Mouse (Mus musculus) heart, postnatal 10 days (tissue): ENCODE results near the gene Atxn3. TPM values are rescaled to one million over a fixed set of nuclear protein-coding genes. Genes with fewer than 3 reads are reported as not detected.
"Not testable (repeated sequence)": the region's sequence is repeated elsewhere in the genome, so short reads cannot be mapped to it uniquely, and the experiment has no call there.

Source experiments
- DNase-seq, 2 experiments: peaks; one replicate each; pipeline ENCODE4 v3.0.0; 2021
- intact Hi-C: fragments of 180-260 bp; cut with DNase I; formaldehyde crosslinking; loops from one replicate; pipeline ENCODE4 v1.15.1; 2025
- total RNA-seq, 2 experiments: library from RNA; stranded (reverse); gene quantifications; 2 replicates each; pipeline ENCODE4 v1.2.3; 2021

The Atxn3 gene
- total RNA-seq, 2 experiments from 2014 or later: 9.9 to 14.0 TPM

GRCm38 (mm10) chr12:101958960-101959780, 1.1 kb upstream of the Atxn3 start:
- intact Hi-C loops: loop anchor here (5.0 kb wide), 2 partner anchors 47 to 837 kb away; partner anchors contain the start of gene Trip11

GRCm38 (mm10) chr12:101958556-101958955, 510 bp upstream of the Atxn3 start:
- no peak for DNase-seq
- intact Hi-C loops: loop anchor here (5.0 kb wide), 2 partner anchors 46 to 836 kb away; partner anchors contain the start of gene Trip11

More at GRCm38 (mm10) chr12:101958960-101959780, 1.1 kb upstream of the Atxn3 start:
- not testable (repeated sequence) for DNase-seq

DNA sequence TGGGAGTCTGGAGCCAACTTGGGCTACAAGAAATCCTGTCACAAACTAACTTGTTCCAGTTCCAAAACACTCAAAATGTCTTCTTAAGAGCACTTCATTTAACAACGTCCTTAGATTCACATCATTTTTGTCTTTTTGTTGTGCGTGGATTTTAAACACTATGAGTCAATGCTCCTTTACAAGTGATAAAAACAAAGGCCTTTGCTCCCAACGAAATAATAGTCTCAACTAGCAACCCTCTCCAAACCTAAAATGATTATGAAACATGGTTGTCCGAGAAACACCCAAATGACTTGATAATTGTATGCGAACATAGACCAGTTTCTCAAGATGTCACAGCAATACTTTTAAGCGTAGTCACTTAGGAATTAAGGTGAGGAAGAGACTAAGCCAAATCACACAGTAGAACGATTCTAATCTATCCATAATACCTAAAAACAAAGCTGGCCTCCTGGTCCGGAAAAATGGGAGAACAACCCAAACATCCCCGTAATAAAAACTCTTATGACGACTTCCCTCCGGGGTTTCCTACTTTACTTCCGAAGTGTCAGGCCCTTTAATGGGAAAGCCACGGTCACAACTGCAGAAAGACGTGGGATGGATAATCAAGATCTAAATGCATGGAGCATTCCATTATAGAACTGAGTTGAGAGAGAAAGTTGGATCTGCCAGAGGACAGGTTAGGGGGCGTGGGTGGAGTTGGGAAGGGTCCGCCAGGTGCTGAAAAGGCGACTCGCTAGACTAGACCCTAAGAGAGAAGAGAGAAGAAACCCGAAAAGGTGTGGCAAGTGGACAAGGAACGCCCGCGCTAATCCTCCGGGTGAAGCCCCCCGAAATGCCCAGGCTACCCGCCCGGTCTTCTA, 736 bp downstream of the Atxn3 start:
- no peak for DNase-seq
- intact Hi-C loops: loop anchor here (5.0 kb wide), 2 partner anchors 45 to 835 kb away; partner anchors contain the start of gene Trip11

DNA sequence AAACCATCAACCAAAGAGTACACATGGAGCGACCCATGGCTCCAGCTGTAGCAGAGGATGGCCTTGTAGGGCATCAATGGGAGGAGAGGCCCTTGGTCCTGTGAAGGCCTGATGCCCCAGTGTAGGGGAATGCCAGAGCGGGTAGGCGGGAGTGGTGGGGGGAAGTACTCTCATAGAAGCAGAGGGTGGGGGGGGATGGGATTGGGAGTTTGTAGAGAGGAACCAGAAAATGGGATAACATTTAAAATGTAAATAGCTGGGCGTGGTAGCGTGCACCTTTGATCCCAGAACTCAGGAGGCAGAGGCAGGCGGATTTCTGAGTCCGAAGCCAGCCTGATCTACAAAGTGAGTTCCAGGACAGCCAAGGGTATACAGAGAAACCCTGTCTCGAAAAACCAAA, 2.2 kb downstream of the Atxn3 start:
- not testable (repeated sequence) for DNase-seq
- intact Hi-C loops: loop anchor here (5.0 kb wide), 2 partner anchors 44 to 834 kb away; partner anchors contain the start of gene Trip11

- DNase-seq: no peak
These were observed 9.2 kb downstream of the Atxn3 start for GRCm38 (mm10) chr12:101948801-101949200.

DNA sequence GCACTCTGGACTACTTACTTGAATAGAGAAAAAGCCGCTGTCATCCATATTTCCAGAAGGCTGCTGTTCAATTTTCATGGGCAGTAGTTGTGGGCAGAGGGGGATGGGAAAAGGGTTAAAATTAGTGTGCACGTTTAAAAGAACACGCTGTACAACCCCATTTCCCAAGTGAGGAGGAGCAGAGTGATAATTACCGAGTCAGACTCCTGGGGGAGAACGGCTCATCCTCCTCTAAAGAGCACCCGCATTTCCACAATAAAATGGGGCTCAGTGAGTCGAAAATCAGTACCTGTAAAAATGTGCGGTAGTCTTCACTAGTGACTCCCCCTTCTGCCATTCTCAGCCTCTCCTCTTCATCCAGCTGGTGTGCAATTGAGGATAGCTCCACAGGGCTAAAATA, 10.1 kb downstream of the Atxn3 start:
- intact Hi-C loops: no loop called here
- no peak for DNase-seq

More at GRCm38 (mm10) chr12:101948801-101949200, 9.2 kb downstream of the Atxn3 start:
- intact Hi-C loops: no loop called here

DNA sequence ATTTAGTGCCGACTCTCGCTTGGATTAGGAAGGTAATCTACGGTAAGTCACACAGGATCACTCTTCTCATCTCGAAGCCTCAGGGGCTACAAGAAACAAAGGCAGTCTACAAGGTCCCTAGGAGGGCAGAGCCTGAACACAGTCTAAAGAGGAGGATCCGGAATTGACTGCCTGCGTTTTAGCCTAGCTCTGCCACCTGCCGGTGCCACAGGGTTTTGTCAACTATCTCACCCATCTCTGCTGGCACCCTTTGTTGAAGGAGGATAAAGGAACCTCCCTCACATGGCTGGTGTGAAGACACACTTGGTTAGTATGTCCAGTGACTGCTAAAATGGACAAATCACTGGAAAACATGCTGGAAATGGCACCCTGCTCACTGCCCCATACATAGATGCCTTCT, 20.5 kb downstream of the Atxn3 start:
- intact Hi-C loops: no loop called here
- no peak for DNase-seq

- intact Hi-C loops: no loop called here
- no peak for DNase-seq
These were observed 22.8 kb downstream of the Atxn3 start for GRCm38 (mm10) chr12:101935223-101935622.

DNA sequence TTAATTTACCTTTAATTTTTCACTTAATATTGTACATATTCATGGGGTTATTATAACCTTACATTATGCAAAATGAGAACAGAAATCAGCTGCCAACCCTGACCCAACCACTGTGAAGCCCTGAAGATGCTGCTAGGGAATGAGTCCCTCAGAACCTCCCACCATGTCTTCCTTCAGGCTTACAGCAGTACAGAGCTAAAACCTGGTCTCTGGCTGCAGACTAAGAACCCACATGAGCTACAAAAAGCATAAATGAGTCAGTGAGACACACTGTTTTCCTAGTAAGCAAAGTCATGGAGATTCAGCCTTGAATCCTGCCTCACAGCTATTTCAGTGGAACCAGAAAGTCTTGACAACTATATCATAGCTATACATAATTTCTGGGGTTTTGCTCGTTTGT, 29.6 kb downstream of the Atxn3 start:
- intact Hi-C loops: no loop called here
- DNase-seq: no peak

- intact Hi-C loops: no loop called here
- DNase-seq: peak; percentile 18 to 25
These were observed 35.7 kb downstream of the Atxn3 start for GRCm38 (mm10) chr12:101922313-101922712.

- peak in 1 of 2 experiments; percentile 13 for DNase-seq
- intact Hi-C loops: no loop called here
These were observed 38.2 kb downstream of the Atxn3 start for GRCm38 (mm10) chr12:101919847-101920246.

GRCm38 (mm10) chr12:101917165-101917564, 40.9 kb downstream of the Atxn3 start:
- intact Hi-C loops: no loop called here

GRCm38 (mm10) chr12:101912626-101913490, 45.2 kb downstream of the Atxn3 start, which contains the start of gene Trip11:
Gene Trip11, minus strand, starts transcription at chr12:101913267.
- peak; percentile 93 to 94 for DNase-seq
- intact Hi-C loops: loop anchor here (5.0 kb wide), 1 partner anchor 44 kb away; the partner anchor contains the start of gene Atxn3

More at GRCm38 (mm10) chr12:101917165-101917564, 40.9 kb downstream of the Atxn3 start:
- DNase-seq: no peak

DNA sequence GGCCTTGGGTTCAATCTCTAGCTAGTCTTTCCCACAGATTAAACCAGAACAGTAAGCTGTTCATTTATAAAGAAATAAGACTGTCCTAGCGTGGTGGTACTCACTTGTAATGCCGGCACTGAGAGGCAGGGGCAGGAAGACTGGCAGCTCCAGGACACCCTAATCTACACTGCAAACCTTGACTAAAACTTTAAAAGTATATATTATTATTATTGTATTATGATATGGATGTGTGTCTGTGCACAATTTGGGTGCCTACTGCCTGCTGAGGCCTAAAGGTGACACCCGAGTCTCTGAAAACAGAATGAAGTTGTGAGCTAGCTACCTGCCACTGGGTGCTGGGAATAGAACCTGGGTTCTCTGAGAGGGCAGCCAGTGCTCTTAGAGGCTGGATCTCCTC, 46.7 kb downstream of the Atxn3 start:
- intact Hi-C loops: loop anchor here (5.0 kb wide), 1 partner anchor 46 kb away; the partner anchor contains the start of gene Atxn3
- DNase-seq: no peak

- intact Hi-C loops: loop anchor here (5.0 kb wide), 1 partner anchor 47 kb away; the partner anchor contains the start of gene Atxn3
- no peak for DNase-seq
These were observed 47.7 kb downstream of the Atxn3 start for GRCm38 (mm10) chr12:101910360-101910759.

DNA sequence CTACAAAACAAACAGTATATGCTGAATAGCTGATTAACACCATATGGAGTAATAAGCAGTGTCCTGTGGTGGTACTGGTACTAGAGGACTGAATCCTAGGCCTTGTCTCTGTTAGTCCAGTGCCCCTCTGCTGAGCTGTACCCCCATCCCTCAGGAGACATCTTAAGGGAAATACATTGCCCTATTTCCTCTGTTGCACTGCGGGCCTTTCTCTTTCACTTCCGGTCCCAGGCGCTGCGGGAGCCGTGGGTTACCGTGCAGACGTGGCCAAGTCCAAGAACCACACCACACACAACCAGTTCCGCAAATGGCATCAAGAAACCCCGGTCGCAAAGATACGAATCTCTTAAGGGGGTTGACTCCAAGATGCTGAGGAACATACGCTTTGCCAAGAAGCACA, 52.2 kb downstream of the Atxn3 start:
- intact Hi-C loops: no loop called here
- DNase-seq: no peak

DNA sequence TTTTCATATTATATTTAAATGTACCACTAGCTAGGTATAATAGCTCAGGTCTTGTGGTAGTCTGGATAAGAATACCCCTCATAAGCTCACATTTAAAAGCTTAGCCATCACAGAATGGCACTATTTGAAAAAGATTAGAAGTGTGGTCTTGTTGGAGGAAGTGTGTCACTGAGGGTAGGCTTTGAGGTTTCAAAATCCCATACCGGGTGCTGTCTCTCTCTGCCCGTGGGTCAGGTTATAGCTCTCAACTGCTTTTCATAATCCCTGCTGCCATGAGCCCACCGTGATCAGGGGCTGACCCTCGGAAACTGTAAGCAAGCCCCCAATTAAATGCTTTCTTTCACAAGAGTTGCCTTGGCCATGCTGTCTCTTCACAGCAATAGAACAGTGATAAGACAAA, 53.1 kb downstream of the Atxn3 start:
- no peak for DNase-seq
- intact Hi-C loops: no loop called here

DNA sequence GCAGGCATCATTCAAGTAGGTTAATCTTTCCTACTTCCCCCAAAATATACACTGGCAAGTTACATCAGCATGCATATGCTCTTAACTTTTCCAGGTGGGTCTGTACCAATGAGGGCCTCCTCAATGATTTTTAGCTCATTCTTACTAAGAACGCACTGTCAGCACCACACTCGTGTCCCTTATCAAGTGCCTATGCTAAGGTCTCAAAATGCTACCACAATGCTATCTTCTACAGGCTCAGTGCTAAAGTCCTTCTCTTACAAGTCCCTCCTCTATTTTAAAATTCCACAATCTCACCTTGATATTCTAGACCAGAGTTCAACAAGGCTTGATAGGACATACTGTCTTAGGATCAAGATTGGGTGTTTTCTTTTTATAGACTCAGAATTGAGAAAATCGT, 53.9 kb downstream of the Atxn3 start:
- intact Hi-C loops: no loop called here
- no peak for DNase-seq

GRCm38 (mm10) chr12:101899671-101900245, 58.3 kb downstream of the Atxn3 start:
- intact Hi-C loops: no loop called here

More at GRCm38 (mm10) chr12:101899671-101900245, 58.3 kb downstream of the Atxn3 start:
- no peak for DNase-seq
